Mouse (Mus musculus) CH12.LX (cell line): Measurements from ENCODE around the gene Pex19. TPM values are rescaled to one million over a fixed set of nuclear protein-coding genes. Genes with fewer than 3 reads are reported as not detected.

Experiments used
- DNase-seq: peaks from one replicate; pipeline ENCODE4 v3.0.0-alpha.2; 2013; ENCODE audit errors: extremely low read depth
- H3K27ac ChIP-seq: 2 replicates; pipeline ENCODE4 v1.5.1; 2012; ENCODE audit warnings: low read depth, mild to moderate bottlenecking, control low read depth, moderate library complexity; ENCODE audit not compliant: insufficient read depth
- H3K27me3 ChIP-seq: replicated peaks from 2 replicates; pipeline ENCODE3; 2012; ENCODE audit warnings: inconsistent platforms
- H3K36me3 ChIP-seq, 2 experiments: replicated peaks in 1 of 2; 2 replicates each; pipeline versions ENCODE3 to v1.6.1; 2012; ENCODE audit warnings: inconsistent platforms in 1 of 2, low read length in 1 of 2, mild to moderate bottlenecking in 1 of 2, mixed read lengths in 1 of 2, moderate library complexity in 1 of 2; ENCODE audit not compliant: control insufficient read depth in 1 of 2, insufficient read depth in 1 of 2
- H3K4me1 ChIP-seq, 2 experiments: 2 replicates each; pipeline ENCODE4 v1.6.1; 2012; ENCODE audit warnings: inconsistent platforms in 1 of 2, moderate library complexity in 1 of 2; ENCODE audit not compliant: insufficient read depth in 2 of 2, control insufficient read depth in 1 of 2
- H3K4me2 ChIP-seq: 2 replicates; pipeline ENCODE4 v1.6.1; 2012; ENCODE audit warnings: low read depth, mild to moderate bottlenecking, control low read depth; ENCODE audit not compliant: poor library complexity, insufficient read depth, severe bottlenecking
- H3K4me3 ChIP-seq, 3 experiments: fragments of 150-350 bp in 1 of 3; sonication (generic) in 1 of 3; replicated peaks in 1 of 3; 2 replicates each; pipeline versions ENCODE3 to v1.5.1; 2011 to 2012; ENCODE audit warnings: low read depth in 2 of 3, low read length in 2 of 3, mild to moderate bottlenecking in 2 of 3, moderate library complexity in 2 of 3, control low read depth in 1 of 3, improper control_type of control experiment in 1 of 3, inconsistent platforms in 1 of 3, mixed read lengths in 1 of 3; ENCODE audit not compliant: poor library complexity in 1 of 3
- H3K79me2 ChIP-seq: replicated peaks from 2 replicates; pipeline ENCODE4 v1.6.1; 2012; ENCODE audit warnings: mild to moderate bottlenecking, moderate library complexity; ENCODE audit not compliant: control insufficient read depth, poor library complexity, insufficient read depth, severe bottlenecking; ENCODE audit errors: extremely low read depth
- H3K9ac ChIP-seq: 2 replicates; pipeline ENCODE4 v1.6.1; 2012; ENCODE audit warnings: low read depth, mild to moderate bottlenecking, control low read depth, moderate library complexity; ENCODE audit not compliant: insufficient read depth
- H3K9me3 ChIP-seq: replicated peaks from 2 replicates; pipeline ENCODE3; 2012; ENCODE audit warnings: low read length, inconsistent platforms, mixed read lengths
- BHLHE40 ChIP-seq: IDR thresholded peaks from 2 replicates; pipeline ENCODE4 v1.6.1; 2011; ENCODE audit warnings: mild to moderate bottlenecking, low read depth, low read length, improper control_type of control experiment
- CHD1 ChIP-seq: IDR thresholded peaks from 2 replicates; pipeline ENCODE4 v1.6.1; 2012; ENCODE audit warnings: low read depth, low read length, improper control_type of control experiment, inconsistent platforms
- CHD2 ChIP-seq: IDR thresholded peaks from 2 replicates; pipeline ENCODE4 v1.6.1; 2011; ENCODE audit warnings: low read length, improper control_type of control experiment
- CTCF ChIP-seq, 2 experiments: IDR thresholded peaks in 1 of 2; conservative IDR thresholded peaks in 1 of 2; 2 replicates each; pipeline ENCODE4 v1.5.1; 2011 to 2012; ENCODE audit warnings: low read depth in 2 of 2, low read length in 2 of 2, improper control_type of control experiment in 1 of 2, inconsistent platforms in 1 of 2, mild to moderate bottlenecking in 1 of 2, moderate library complexity in 1 of 2
- E2F4 ChIP-seq: IDR thresholded peaks from 2 replicates; pipeline ENCODE4 v1.6.1; 2011; ENCODE audit warnings: low read depth, low read length, improper control_type of control experiment; ENCODE audit not compliant: insufficient replicate concordance
- ELF1 ChIP-seq: IDR thresholded peaks from 2 replicates; pipeline ENCODE4 v1.6.1; 2014; ENCODE audit warnings: low read depth, mild to moderate bottlenecking, inconsistent platforms, low read length, improper control_type of control experiment
- EP300 ChIP-seq: IDR thresholded peaks from 2 replicates; pipeline ENCODE4 v1.6.1; 2011; ENCODE audit warnings: low read length, improper control_type of control experiment
- ETS1 ChIP-seq: conservative IDR thresholded peaks from 2 replicates; pipeline ENCODE4 v1.6.1; 2012; ENCODE audit warnings: low read depth, mild to moderate bottlenecking, inconsistent platforms, low read length, improper control_type of control experiment, moderate library complexity
- GABPA ChIP-seq: IDR thresholded peaks from 2 replicates; pipeline ENCODE4 v1.6.1; 2012; ENCODE audit warnings: low read depth, low read length, improper control_type of control experiment, inconsistent platforms; ENCODE audit not compliant: insufficient replicate concordance
- HCFC1 ChIP-seq: IDR thresholded peaks from 2 replicates; pipeline ENCODE4 v1.6.1; 2012; ENCODE audit warnings: low read depth, mild to moderate bottlenecking, inconsistent platforms, low read length, improper control_type of control experiment
- IRF4 ChIP-seq: IDR thresholded peaks from 2 replicates; pipeline ENCODE4 v1.6.1; 2014; ENCODE audit warnings: low read depth, mild to moderate bottlenecking, inconsistent platforms, low read length, improper control_type of control experiment
- JUN ChIP-seq: IDR thresholded peaks from 2 replicates; pipeline ENCODE4 v1.6.1; 2011; ENCODE audit warnings: low read depth, mild to moderate bottlenecking, low read length, improper control_type of control experiment, moderate library complexity; ENCODE audit not compliant: insufficient read depth
- JUND ChIP-seq: conservative IDR thresholded peaks from 2 replicates; pipeline ENCODE4 v1.6.1; 2011; ENCODE audit warnings: low read depth, low read length, improper control_type of control experiment
- KAT2A ChIP-seq: IDR thresholded peaks from 2 replicates; pipeline ENCODE4 v1.6.1; 2012; ENCODE audit warnings: low read length, improper control_type of control experiment, inconsistent platforms; ENCODE audit not compliant: insufficient replicate concordance
- MAFK ChIP-seq: IDR thresholded peaks from 2 replicates; pipeline ENCODE4 v1.6.1; 2011; ENCODE audit warnings: low read length, improper control_type of control experiment; ENCODE audit not compliant: insufficient replicate concordance
- MAX ChIP-seq: IDR thresholded peaks from 2 replicates; pipeline ENCODE4 v1.6.1; 2011; ENCODE audit warnings: low read length, improper control_type of control experiment
- MAZ ChIP-seq: IDR thresholded peaks from 2 replicates; pipeline ENCODE4 v1.6.1; 2012; ENCODE audit warnings: low read depth, mild to moderate bottlenecking, inconsistent platforms, low read length, improper control_type of control experiment, moderate library complexity
- MEF2A ChIP-seq: IDR thresholded peaks from 2 replicates; pipeline ENCODE4 v1.6.1; 2014; ENCODE audit warnings: low read depth, mild to moderate bottlenecking, inconsistent platforms, low read length, improper control_type of control experiment, borderline replicate concordance
- MXI1 ChIP-seq: IDR thresholded peaks from 2 replicates; pipeline ENCODE4 v1.6.1; 2011; ENCODE audit warnings: mild to moderate bottlenecking, low read depth, low read length, improper control_type of control experiment
- MYC ChIP-seq: IDR thresholded peaks from 2 replicates; pipeline ENCODE4 v1.6.1; 2011; ENCODE audit warnings: low read depth, mild to moderate bottlenecking, improper control_type of control experiment, low read length
- NELFE ChIP-seq: IDR thresholded peaks from 2 replicates; pipeline ENCODE4 v1.6.1; 2011; ENCODE audit warnings: low read depth, low read length, improper control_type of control experiment
- NRF1 ChIP-seq: IDR thresholded peaks from 2 replicates; pipeline ENCODE4 v1.6.1; 2014; ENCODE audit warnings: low read depth, mild to moderate bottlenecking, inconsistent platforms, low read length, improper control_type of control experiment, moderate library complexity
- PAX5 ChIP-seq: IDR thresholded peaks from 2 replicates; pipeline ENCODE4 v1.6.1; 2012; ENCODE audit warnings: low read length, inconsistent platforms, mixed read lengths
- POLR2A ChIP-seq: IDR thresholded peaks from 2 replicates; pipeline ENCODE4 v1.6.1; 2011; ENCODE audit warnings: low read depth, mild to moderate bottlenecking, improper control_type of control experiment, low read length
- POLR2AphosphoS2 ChIP-seq: IDR thresholded peaks from 2 replicates; pipeline ENCODE4 v1.6.1; 2011; ENCODE audit warnings: low read depth, low read length, improper control_type of control experiment
- RAD21 ChIP-seq: IDR thresholded peaks from 2 replicates; pipeline ENCODE4 v1.6.1; 2011; ENCODE audit warnings: low read depth, mild to moderate bottlenecking, low read length, improper control_type of control experiment, moderate library complexity
- RCOR1 ChIP-seq: conservative IDR thresholded peaks from 2 replicates; pipeline ENCODE4 v1.6.1; 2012; ENCODE audit warnings: low read depth, mild to moderate bottlenecking, inconsistent platforms, low read length, improper control_type of control experiment
- SIN3A ChIP-seq: IDR thresholded peaks from 2 replicates; pipeline ENCODE4 v1.6.1; 2012; ENCODE audit warnings: low read length, improper control_type of control experiment, inconsistent platforms
- SMC3 ChIP-seq: IDR thresholded peaks from 2 replicates; pipeline ENCODE4 v1.6.1; 2011; ENCODE audit warnings: low read depth, low read length, improper control_type of control experiment
- TBP ChIP-seq: conservative IDR thresholded peaks from 2 replicates; pipeline ENCODE4 v1.6.1; 2011; ENCODE audit warnings: low read depth, low read length, improper control_type of control experiment
- TCF12 ChIP-seq: IDR thresholded peaks from 2 replicates; pipeline ENCODE4 v1.6.1; 2014; ENCODE audit warnings: low read depth, mild to moderate bottlenecking, inconsistent platforms, low read length, improper control_type of control experiment
- UBTF ChIP-seq: IDR thresholded peaks from 2 replicates; pipeline ENCODE4 v1.6.1; 2012; ENCODE audit warnings: low read depth, mild to moderate bottlenecking, inconsistent platforms, low read length, improper control_type of control experiment, moderate library complexity
- USF1 ChIP-seq: IDR thresholded peaks from 2 replicates; pipeline ENCODE4 v1.6.1; 2014; ENCODE audit warnings: low read depth, mild to moderate bottlenecking, inconsistent platforms, low read length, improper control_type of control experiment
- USF2 ChIP-seq: conservative IDR thresholded peaks from 2 replicates; pipeline ENCODE4 v1.6.1; 2011; ENCODE audit warnings: low read depth, low read length, improper control_type of control experiment
- ZC3H11A ChIP-seq: IDR thresholded peaks from 2 replicates; pipeline ENCODE4 v1.6.1; 2012; ENCODE audit warnings: low read depth, mild to moderate bottlenecking, inconsistent platforms, low read length, improper control_type of control experiment
- ZKSCAN1 ChIP-seq: IDR thresholded peaks from 2 replicates; pipeline ENCODE4 v1.6.1; 2012; ENCODE audit warnings: low read depth, inconsistent platforms, low read length, improper control_type of control experiment, borderline replicate concordance
- ZMIZ1 ChIP-seq: IDR thresholded peaks from 2 replicates; pipeline ENCODE4 v1.6.1; 2012; ENCODE audit warnings: low read depth, mild to moderate bottlenecking, inconsistent platforms, low read length, improper control_type of control experiment
- ZNF384 ChIP-seq: IDR thresholded peaks from 2 replicates; pipeline ENCODE4 v1.6.1; 2012; ENCODE audit warnings: low read depth, low read length, improper control_type of control experiment, inconsistent platforms
- dilution Hi-C: fragments of 300-500 bp; cut with MboI; formaldehyde crosslinking; loops from 2 replicates; pipeline ENCODE4 v1.14.3; 2020; ENCODE audit warnings: low sequenced_read_pairs; ENCODE audit not compliant: extremely low pct_unique_long_range_greater_than_20kb, extremely low pct_ligation_motif_present
- in situ Hi-C: fragments of 300-500 bp; cut with MboI; formaldehyde crosslinking; loops from 3 replicates; pipeline ENCODE4 v1.14.3; 2019; ENCODE audit warnings: low sequenced_read_pairs, low pct_ligation_motif_present, low pct_unique_long_range_greater_than_20kb, mixed read lengths
- polyA plus RNA-seq: library from polyadenylated mRNA; unstranded; fragments of >175 nt; gene quantifications from 2 replicates; pipeline ENCODE4 v1.2.1, GENCODE M21; 2012; ENCODE audit warnings: low read depth; ENCODE audit not compliant: insufficient read length
- total RNA-seq, 2 experiments: library from RNA; depleted of rRNA; stranded (reverse); fragments of 300-350 nt in 1 of 2; fragments of >200 nt in 1 of 2; gene quantifications; 2 replicates each; pipeline ENCODE4 v1.2.3; 2012 to 2014

The Pex19 gene
- total RNA-seq (2012; rRNA removed) (43.5 and 46.0 TPM in 2 replicates), total RNA-seq (2014; rRNA removed) (47.9 and 53.6 TPM in 2 replicates), polyA plus RNA-seq (58.2 and 60.5 TPM in 2 replicates)

GRCm38 (mm10) chr1:172126376-172127347, at the start of gene Pex19:
Pex19 (plus strand) TSS chr1:172126755.
- Histone ChIP-seq H3K27me3 (no peaks in the 10 kb centered on the region), H3K4me2 (peak within 1 kb of the TSS; percentile 95), H3K9ac (peak within 1 kb of the TSS; percentile 95), H3K27ac (no peak within 1 kb of the TSS), H3K36me3 (peaks cover 32 to 54% of the 10 kb centered on the region in 2 experiments)
- dilution Hi-C loops, result no loop called here
- peak; percentile 93 for DNase-seq
- TF ChIP-seq MYC (no peak), CHD1 (no peak), TCF12 (peak; percentile 69), PAX5 (no peak), RAD21 (no peak), POLR2A (peak; percentile 81), JUND (no peak), HCFC1 (peak; percentile 77), RCOR1 (no peak), EP300 (no peak), SMC3 (no peak), MAZ (peak; percentile 25; the same call in 1 of the 2 replicates), SIN3A (peak; percentile 100), BHLHE40 (no peak), USF1 (peak; percentile 33), NRF1 (no peak), NELFE (peak; percentile 67; the same call in 1 of the 2 replicates), USF2 (no peak), GABPA (no peak), TBP (peak; percentile 31; the same call in 1 of the 2 replicates), ELF1 (no peak), MAX (peak; percentile 83), MEF2A (no peak), UBTF (no peak), MAFK (no peak), ZC3H11A (no peak), ZKSCAN1 (no peak), ETS1 (no peak), MXI1 (peak; percentile 98), ZMIZ1 (no peak), CHD2 (peak; percentile 28; the same call in 1 of the 2 replicates), KAT2A (no peak), E2F4 (no peak; the same call in 1 of the 2 replicates), ZNF384 (peak; percentile 67), IRF4 (no peak), CTCF (conservative IDR thresholded peaks at IDR 0.05 in 1 of 2, IDR thresholded peaks at IDR 0.05 in 1 of 2; ENCODE audit: low read depth in 2 of 2, low read length in 2 of 2) (no peak), JUN (no peak), POLR2AphosphoS2 (no peak)
- TF ChIP-seq, all 38 proteins: peak for 12
- H3K4me1 ChIP-seq, result peaks cover 3 to 18% of the 10 kb centered on the region in 2 experiments
- H3K9me3 ChIP-seq, result no peaks in the 10 kb centered on the region
- H3K79me2 ChIP-seq, result peaks cover 8% of the 10 kb centered on the region
- H3K4me3 ChIP-seq, result peak within 1 kb of the TSS; percentile 91 to 93 (median 92)
- in situ Hi-C loops, result no loop called here
